Mouse (Mus musculus) CD4-positive, CD25-positive, alpha-beta regulatory T cell, adult 4 months (primary cell): ENCODE data around the gene Rab5if. TPM values are rescaled to one million over a fixed set of nuclear protein-coding genes. Genes with fewer than 3 reads are reported as not detected.

Experiments
- polyA plus RNA-seq, 2 experiments: library from polyadenylated mRNA; unstranded; fragments of 100-300 nt; shearing (Covaris generic); gene quantifications; one replicate each; pipeline ENCODE4 v1.2.1; 2017

Rab5if gene
- polyA plus RNA-seq, 2 experiments from 2014 or later: 5.1 to 5.4 TPM

Other genes starting within 250 kb of the Rab5if start
- 100 to 1,000 TPM in 1 of 2 experiments, 10 to 100 TPM in 1; 71.7 to 109 TPM for gene Dlgap4, start 249.4 kb upstream of the Rab5if start, polyA plus RNA-seq
- not detected for gene Myl9, start 87.7 kb upstream of the Rab5if start, polyA plus RNA-seq
- gene Tgif2, start 23.1 kb upstream of the Rab5if start, polyA plus RNA-seq: 10 to 100 TPM; 10.4 to 14.6 TPM
- gene 4930518I15Rik, start 5.2 kb upstream of the Rab5if start, polyA plus RNA-seq: 10 to 100 TPM; 25.0 to 27.3 TPM
- gene Sla2, start 24.1 kb downstream of the Rab5if start, polyA plus RNA-seq: 10 to 100 TPM; 68.5 to 86.7 TPM
- gene Ndrg3, start 128.9 kb downstream of the Rab5if start, polyA plus RNA-seq: 100 to 1,000 TPM; 155 to 181 TPM
- gene Dsn1, start 144.0 kb downstream of the Rab5if start, polyA plus RNA-seq: 10 to 100 TPM; 10.8 to 16.6 TPM
- under 1 TPM in 1 of 2 experiments, not detected in 1; 0.16 TPM for gene Soga1, start 216.1 kb downstream of the Rab5if start, polyA plus RNA-seq
- gene Tldc2, start 223.9 kb downstream of the Rab5if start, polyA plus RNA-seq: not detected